Mouse (Mus musculus) MEL (cell line): ENCODE data around the gene Cct2. TPM values are rescaled to one million over a fixed set of nuclear protein-coding genes. Genes with fewer than 3 reads are reported as not detected.
A peak's percentile ranks its signal among the peaks of the same experiment; 100 is the strongest.
"Not testable (repeated sequence)": the region's sequence is repeated elsewhere in the genome, so short reads cannot be mapped to it uniquely, and the experiment has no call there.

Source experiments
- DNase-seq: peaks from one replicate; pipeline ENCODE4 v3.0.0; 2011; ENCODE audit warnings: low read depth, low spot score
- H3K27ac ChIP-seq: 2 replicates; pipeline ENCODE4 v1.5.1; 2012; ENCODE audit warnings: low read depth, mild to moderate bottlenecking, control low read depth, low read length, moderate library complexity; ENCODE audit not compliant: control insufficient read depth
- H3K27me3 ChIP-seq, 2 experiments: fragments of 150-350 bp in 1 of 2; sonication (generic) in 1 of 2; 2 replicates each; pipeline ENCODE4 v1.6.1; 2012; ENCODE audit warnings: low read length in 2 of 2, mild to moderate bottlenecking in 2 of 2, improper control_type of control experiment in 1 of 2, moderate library complexity in 1 of 2; ENCODE audit not compliant: insufficient read depth in 2 of 2, control insufficient read depth in 1 of 2
- H3K36me3 ChIP-seq, 2 experiments: 2 replicates each; pipeline ENCODE4 v1.6.1; 2012 to 2014; ENCODE audit warnings: low read length in 2 of 2, improper control_type of control experiment in 1 of 2, inconsistent platforms in 1 of 2, mild to moderate bottlenecking in 1 of 2; ENCODE audit not compliant: insufficient read depth in 2 of 2, control insufficient read depth in 1 of 2
- H3K4me1 ChIP-seq, 2 experiments: fragments of 150-350 bp in 1 of 2; sonication (generic) in 1 of 2; 2 replicates each; pipeline ENCODE4 v1.6.1; 2012; ENCODE audit warnings: low read length in 2 of 2, improper control_type of control experiment in 1 of 2, mild to moderate bottlenecking in 1 of 2; ENCODE audit not compliant: insufficient read depth in 2 of 2, control insufficient read depth in 1 of 2
- H3K4me3 ChIP-seq, 2 experiments: fragments of 150-350 bp in 1 of 2; sonication (generic) in 1 of 2; 2 replicates each; pipeline ENCODE4 v1.5.1; 2012; ENCODE audit warnings: low read depth in 2 of 2, low read length in 2 of 2, mild to moderate bottlenecking in 2 of 2, moderate library complexity in 2 of 2, control low read depth in 1 of 2, improper control_type of control experiment in 1 of 2; ENCODE audit not compliant: control insufficient read depth in 1 of 2, insufficient read depth in 1 of 2
- H3K79me2 ChIP-seq: 2 replicates; pipeline ENCODE4 v1.6.1; 2012; ENCODE audit warnings: mild to moderate bottlenecking, low read length, moderate library complexity; ENCODE audit not compliant: control insufficient read depth, poor library complexity, insufficient read depth
- H3K9ac ChIP-seq: 2 replicates; pipeline ENCODE4 v1.6.1; 2012; ENCODE audit warnings: low read depth, mild to moderate bottlenecking, control low read depth, low read length, moderate library complexity; ENCODE audit not compliant: control insufficient read depth, poor library complexity, severe bottlenecking
- H3K9me3 ChIP-seq: fragments of 150-350 bp; sonication (generic); replicated peaks from 2 replicates; pipeline ENCODE4 v1.6.1; 2012; ENCODE audit warnings: mild to moderate bottlenecking, low read length, improper control_type of control experiment, moderate library complexity; ENCODE audit not compliant: insufficient read depth
- CHD2 ChIP-seq: IDR thresholded peaks from 2 replicates; pipeline ENCODE4 v1.6.1; 2011; ENCODE audit warnings: low read length, improper control_type of control experiment
- CTCF ChIP-seq, 3 experiments: IDR thresholded peaks in 2 of 3; conservative IDR thresholded peaks in 1 of 3; 2 replicates each; pipeline ENCODE4 v1.5.1; 2011 to 2012; ENCODE audit warnings: low read length in 3 of 3, low read depth in 2 of 3, mild to moderate bottlenecking in 2 of 3, improper control_type of control experiment in 1 of 3, inconsistent platforms in 1 of 3, mixed read lengths in 1 of 3, moderate library complexity in 1 of 3; ENCODE audit not compliant: control insufficient read depth in 1 of 3, insufficient read depth in 1 of 3, poor library complexity in 1 of 3, severe bottlenecking in 1 of 3
- MEF2A ChIP-seq: IDR thresholded peaks from 2 replicates; pipeline ENCODE4 v1.6.1; 2014; ENCODE audit warnings: low read depth, mild to moderate bottlenecking, inconsistent platforms, low read length, improper control_type of control experiment; ENCODE audit not compliant: poor library complexity, insufficient replicate concordance, severe bottlenecking; ENCODE audit errors: extremely low read depth
- NELFE ChIP-seq: IDR thresholded peaks from 2 replicates; pipeline ENCODE4 v1.6.1; 2011; ENCODE audit warnings: low read depth, low read length, improper control_type of control experiment
- NRF1 ChIP-seq: IDR thresholded peaks from 2 replicates; pipeline ENCODE4 v1.6.1; 2014; ENCODE audit warnings: low read depth, mild to moderate bottlenecking, inconsistent platforms, low read length, improper control_type of control experiment, moderate library complexity; ENCODE audit not compliant: poor library complexity, insufficient read depth, severe bottlenecking
- POLR2AphosphoS5 ChIP-seq: IDR thresholded peaks from 2 replicates; pipeline ENCODE4 v1.6.1; 2012; ENCODE audit warnings: low read depth, borderline replicate concordance, mild to moderate bottlenecking, inconsistent platforms, low read length, moderate library complexity, mixed read lengths
- SIN3A ChIP-seq: IDR thresholded peaks from 2 replicates; pipeline ENCODE4 v1.6.1; 2012; ENCODE audit warnings: low read length, improper control_type of control experiment, inconsistent platforms
- SMC3 ChIP-seq: IDR thresholded peaks from 2 replicates; pipeline ENCODE4 v1.6.1; 2011; ENCODE audit warnings: low read depth, low read length, improper control_type of control experiment
- polyA plus RNA-seq, 2 experiments: library from polyadenylated mRNA; stranded (reverse) in 1 of 2; unstranded in 1 of 2; fragments of >175 nt in 1 of 2; fragments of >200 nt in 1 of 2; gene quantifications; 2 replicates each; pipeline versions ENCODE4 v1.2.1 to v1.2.4; 2012; ENCODE audit warnings: low replicate concordance in 2 of 2, low read depth in 1 of 2; ENCODE audit not compliant: insufficient read length in 2 of 2, insufficient read depth in 1 of 2, missing spikeins in 1 of 2
- total RNA-seq: library from RNA; depleted of rRNA; stranded (reverse); fragments of 300-350 nt; gene quantifications from 2 replicates; pipeline ENCODE4 v1.2.3, GENCODE M21; 2012

The Cct2 gene
- total and polyA plus RNA-seq, 3 experiments = 543 to 879 TPM; not detected in 1

GRCm38 (mm10) chr10:117033785-117034184, 29.8 kb downstream of the Cct2 start (continued):
- TF ChIP-seq CTCF (IDR thresholded peaks at IDR 0.05 in 2 of 3, conservative IDR thresholded peaks at IDR 0.05 in 1 of 3; ENCODE audit: control insufficient read depth in 1 of 3, insufficient read depth in 1 of 3, low read depth in 2 of 3, low read length in 3 of 3, poor library complexity in 1 of 3, severe bottlenecking in 1 of 3) (peak; percentile 84 to 91 (median 91)), NRF1 (no peak)
- TF ChIP-seq, all 39 proteins: peak for 12

DNA sequence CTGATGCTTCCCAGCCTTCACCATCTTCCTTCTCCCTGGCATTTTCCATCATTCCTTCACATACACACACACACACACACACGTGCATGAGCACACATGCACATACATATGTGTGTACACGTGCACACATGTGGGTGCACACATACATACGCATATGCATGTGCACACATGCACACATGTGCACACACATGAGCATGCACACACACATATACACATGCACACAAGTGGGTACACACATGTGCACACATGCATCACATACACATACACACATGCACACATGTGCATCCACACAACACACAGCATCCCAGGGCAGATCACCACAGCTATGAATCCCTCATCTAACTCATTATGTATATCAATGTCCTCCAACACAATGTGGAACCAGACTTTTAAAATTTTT, 32.5 kb downstream of the Cct2 start:
- Histone ChIP-seq H3K27ac (no peak overlapping the region), H3K9me3 (no peaks in the 10 kb centered on the region), H3K4me1 (peaks cover 0 to 2% of the 10 kb centered on the region in 2 experiments; a peak in 1 of 4 replicates), H3K9ac (no peak overlapping the region), H3K36me3 (no peaks in the 10 kb centered on the region), H3K27me3 (peaks cover 0 to 1% of the 10 kb centered on the region in 2 experiments; a peak in 1 of 4 replicates), H3K4me3 (no peak overlapping the region), H3K79me2 (no peaks in the 10 kb centered on the region)
- no peak for DNase-seq
- TF ChIP-seq NELFE (no peak), POLR2AphosphoS5 (peak; percentile 76; the same call in 1 of the 2 replicates), SMC3 (no peak), SIN3A (no peak), MEF2A (no peak), CHD2 (no peak)
- TF ChIP-seq, all 39 proteins: peak for 1

GRCm38 (mm10) chr10:117026176-117026575, 37.4 kb downstream of the Cct2 start:
- Histone ChIP-seq H3K36me3 (no peaks in the 10 kb centered on the region), H3K27me3 (peaks cover 0 to 1% of the 10 kb centered on the region in 2 experiments; a peak in 1 of 4 replicates), H3K9ac (no peak overlapping the region), H3K27ac (no peak overlapping the region), H3K79me2 (no peaks in the 10 kb centered on the region), H3K4me1 (no peaks in the 10 kb centered on the region), H3K4me3 (no peak overlapping the region), H3K9me3 (no peaks in the 10 kb centered on the region)
- no peak for TF ChIP-seq NELFE
- no peak for DNase-seq

DNA sequence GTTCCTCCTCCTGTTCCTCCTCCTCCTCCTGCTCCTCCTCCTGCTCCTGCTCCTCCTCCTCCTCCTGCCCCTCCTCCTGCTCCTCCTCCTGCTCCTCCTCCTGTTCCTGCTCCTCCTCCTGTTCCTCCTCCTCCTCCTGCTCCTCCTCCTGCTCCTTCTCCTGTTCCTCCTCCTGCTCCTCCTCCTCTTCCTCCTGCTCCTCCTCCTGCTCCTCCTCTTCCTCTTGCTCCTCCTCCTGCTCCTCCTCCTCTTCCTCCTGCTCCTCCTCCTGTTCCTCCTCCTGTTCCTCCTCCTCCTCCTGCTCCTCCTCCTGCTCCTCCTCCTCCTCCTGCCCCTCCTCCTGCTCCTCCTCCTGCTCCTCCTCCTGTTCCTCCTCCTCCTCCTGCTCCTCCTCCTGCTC, 37.8 kb downstream of the Cct2 start:
- not testable (repeated sequence) for H3K27ac ChIP-seq, H3K27me3 ChIP-seq, H3K9ac ChIP-seq, H3K9me3 ChIP-seq, H3K4me3 ChIP-seq, H3K36me3 ChIP-seq, H3K4me1 ChIP-seq, H3K79me2 ChIP-seq
- DNase-seq = peak; percentile 65
